In the genomic region with DNA sequence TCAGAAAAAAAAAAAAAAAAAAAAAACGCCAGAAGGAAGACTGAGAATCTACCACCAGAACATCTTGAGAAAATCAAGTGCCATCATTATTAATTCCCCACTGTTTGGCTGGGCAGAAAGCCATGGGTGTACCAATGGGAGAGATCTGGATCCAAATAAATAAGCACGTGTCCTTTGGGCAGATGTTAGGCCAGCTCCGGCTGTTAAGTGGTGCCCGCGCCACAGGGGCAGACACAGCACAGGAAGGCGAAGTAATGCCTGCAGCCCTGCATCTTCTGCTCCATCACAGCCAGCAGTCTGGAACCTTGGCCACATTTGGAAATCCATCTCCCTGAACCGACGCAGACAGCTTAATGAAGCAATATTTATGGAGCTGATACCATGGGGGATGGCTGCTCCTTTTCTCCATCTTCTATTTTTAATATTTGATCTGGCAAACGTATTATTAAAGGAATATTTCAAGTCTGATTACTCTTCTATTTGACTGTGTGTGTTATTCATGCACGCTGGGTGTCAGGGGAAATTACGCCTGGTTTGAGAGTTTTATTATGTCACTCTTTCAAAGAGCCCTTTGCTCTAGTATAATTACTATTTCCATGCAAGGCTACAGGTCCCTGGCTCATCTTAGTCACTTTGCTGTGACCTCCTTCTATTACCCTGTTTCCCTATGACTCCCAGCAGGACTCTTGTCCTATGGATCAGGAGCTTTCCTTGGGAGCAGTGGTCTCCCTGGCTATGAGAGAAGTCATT, we compare ENCODE assay signal across 18 mouse cellular contexts.
A peak's percentile ranks its signal among the peaks of the same experiment; 100 is the strongest.
DNase-seq lines count a peak whose midpoint lies in the region; ATAC-seq lines count a peak whose summit lies in the region.
"Had no signal": no experiment of that assay in that cellular context is flagged by ENCODE, and none has a peak within 500 bp of the region (broad histone marks: within the 10 kb centered on the region; RNA-seq: fewer than 3 reads in every experiment).

No protein-coding gene starts in this region.

- no peak overlapping the region for H3K9ac ChIP-seq in forebrain, embryonic 16.5 days (replicated peaks; ENCODE audit: low read depth, low read length)
- no peak overlapping the region for H3K9ac ChIP-seq in forebrain, embryonic 14.5 days (ENCODE audit: low read length)
- no peak overlapping the region for H3K9ac ChIP-seq in hindbrain, embryonic 16.5 days (ENCODE audit: low read depth, low read length)
- H3K9ac ChIP-seq in neural tube, embryonic 14.5 days (replicated peaks; ENCODE audit: low read depth, low read length), result no peak overlapping the region
- H3K9ac ChIP-seq: embryonic facial prominence, embryonic 15.5 days; liver, embryonic 14.5 days; lung, embryonic 15.5 days; neural tube, embryonic 12.5 days had no signal

- WGBS in forebrain, embryonic 16.5 days, result 61% methylated on average over 10 of the region's 11 CpGs
- 86% methylated on average over 11 of the region's 11 CpGs for WGBS in forebrain, embryonic 14.5 days
- 59% methylated on average over 11 of the region's 11 CpGs for WGBS in hindbrain, embryonic 16.5 days
- 60% methylated on average over 11 of the region's 11 CpGs for WGBS in neural tube, embryonic 14.5 days

- DNase-seq in forebrain, embryonic 14.5 days (ENCODE audit: low spot score), result no peak
- DNase-seq in left cerebral cortex, postnatal 4 days, result peak; percentile 80
- DNase-seq in left cerebral cortex, postnatal 10 days (ENCODE audit: extremely low spot score in 1 of 2, low spot score in 2 of 2), result no peak
- no peak for DNase-seq in thymus, adult 18-20 months
- DNase-seq: B cell, adult 2 months; cerebellum, adult 9-11 months; gastrocnemius, postnatal 10 days; kidney, adult 11 months; spleen, adult 18-20 months; thymus, adult 2 months had no signal

- no peaks in the 10 kb centered on the region for H3K27me3 ChIP-seq in forebrain, embryonic 16.5 days (replicated peaks; ENCODE audit: control insufficient read depth, insufficient read depth, low read length)
- no peaks in the 10 kb centered on the region for H3K27me3 ChIP-seq in forebrain, embryonic 14.5 days (replicated peaks; ENCODE audit: control insufficient read depth, insufficient read depth, low read length)
- H3K27me3 ChIP-seq in hindbrain, embryonic 16.5 days (replicated peaks; ENCODE audit: control insufficient read depth, insufficient read depth, low read length), result no peaks in the 10 kb centered on the region
- no peaks in the 10 kb centered on the region for H3K27me3 ChIP-seq in neural tube, embryonic 14.5 days (ENCODE audit: control insufficient read depth, insufficient read depth, low read length)
- H3K27me3 ChIP-seq: embryonic facial prominence, embryonic 15.5 days; lung, embryonic 15.5 days; neural tube, embryonic 12.5 days had no signal

- ATAC-seq in forebrain, embryonic 16.5 days, result peak; percentile 31; the same call in 1 of the 2 replicates
- ATAC-seq in forebrain, embryonic 14.5 days, result no peak
- peak; percentile 85 for ATAC-seq in hindbrain, embryonic 16.5 days
- peak; percentile 80 for ATAC-seq in neural tube, embryonic 14.5 days (ENCODE audit: low read depth)

- intact Hi-C loops in left cerebral cortex, postnatal 4 days (cut with DNase I), result no loop called here
- intact Hi-C loops in left cerebral cortex, postnatal 10 days (cut with DNase I), result no loop called here

- H3K9me3 ChIP-seq in forebrain, embryonic 16.5 days (ENCODE audit: control insufficient read depth, low read length), result no peaks in the 10 kb centered on the region
- no peaks in the 10 kb centered on the region for H3K9me3 ChIP-seq in forebrain, embryonic 14.5 days (replicated peaks; ENCODE audit: control insufficient read depth, low read length)
- H3K9me3 ChIP-seq in hindbrain, embryonic 16.5 days (ENCODE audit: control insufficient read depth, low read length), result no peaks in the 10 kb centered on the region
- H3K9me3 ChIP-seq in neural tube, embryonic 14.5 days (ENCODE audit: control insufficient read depth, low read length), result no peaks in the 10 kb centered on the region
- H3K9me3 ChIP-seq: embryonic facial prominence, embryonic 15.5 days; lung, embryonic 15.5 days; neural tube, embryonic 12.5 days had no signal

- H3K4me2 ChIP-seq in forebrain, embryonic 16.5 days (ENCODE audit: low read length), result no peak overlapping the region
- H3K4me2 ChIP-seq in forebrain, embryonic 14.5 days (ENCODE audit: low read length), result no peak overlapping the region
- no peak overlapping the region for H3K4me2 ChIP-seq in hindbrain, embryonic 16.5 days (ENCODE audit: low read length)
- H3K4me2 ChIP-seq in neural tube, embryonic 14.5 days (ENCODE audit: low read depth, low read length), result no peak overlapping the region
- H3K4me2 ChIP-seq: embryonic facial prominence, embryonic 15.5 days; lung, embryonic 15.5 days; neural tube, embryonic 12.5 days had no signal

- no peaks in the 10 kb centered on the region for H3K36me3 ChIP-seq in forebrain, embryonic 16.5 days (ENCODE audit: control insufficient read depth, insufficient read depth)
- H3K36me3 ChIP-seq in forebrain, embryonic 14.5 days (ENCODE audit: control insufficient read depth, insufficient read depth, low read length), result no peaks in the 10 kb centered on the region
- H3K36me3 ChIP-seq in hindbrain, embryonic 16.5 days (ENCODE audit: control insufficient read depth, insufficient read depth, low read length), result no peaks in the 10 kb centered on the region
- no peaks in the 10 kb centered on the region for H3K36me3 ChIP-seq in neural tube, embryonic 14.5 days (ENCODE audit: control insufficient read depth, insufficient read depth, low read length)
- H3K36me3 ChIP-seq: embryonic facial prominence, embryonic 15.5 days; lung, embryonic 15.5 days; neural tube, embryonic 12.5 days had no signal

- H3K27ac ChIP-seq in forebrain, embryonic 16.5 days (ENCODE audit: low read length), result no peak overlapping the region
- H3K27ac ChIP-seq in forebrain, embryonic 14.5 days (ENCODE audit: low read depth, low read length), result no peak overlapping the region
- H3K27ac ChIP-seq in hindbrain, embryonic 16.5 days (ENCODE audit: low read depth, low read length), result no peak overlapping the region
- H3K27ac ChIP-seq in neural tube, embryonic 14.5 days (ENCODE audit: low read depth, low read length), result no peak overlapping the region
- H3K27ac ChIP-seq: embryonic facial prominence, embryonic 15.5 days; liver, embryonic 14.5 days; lung, embryonic 15.5 days; macrophage; neural tube, embryonic 12.5 days had no signal

- no peak overlapping the region for H3K4me3 ChIP-seq in forebrain, embryonic 16.5 days (replicated peaks; ENCODE audit: low read length)
- no peak overlapping the region for H3K4me3 ChIP-seq in forebrain, embryonic 14.5 days (ENCODE audit: low read depth, low read length)
- no peak overlapping the region for H3K4me3 ChIP-seq in hindbrain, embryonic 16.5 days (ENCODE audit: low read length)
- no peak overlapping the region for H3K4me3 ChIP-seq in neural tube, embryonic 14.5 days (ENCODE audit: low read depth, low read length)
- H3K4me3 ChIP-seq: embryonic facial prominence, embryonic 15.5 days; lung, embryonic 15.5 days; neural tube, embryonic 12.5 days had no signal

- H3K4me1 ChIP-seq in forebrain, embryonic 16.5 days (replicated peaks; ENCODE audit: control insufficient read depth, insufficient read depth, low read length), result 0 out of 2 replicates have a peak, but pooled peaks cover 3% of the 10 kb centered on the region
- no peaks in the 10 kb centered on the region for H3K4me1 ChIP-seq in forebrain, embryonic 14.5 days (ENCODE audit: control insufficient read depth, insufficient read depth, low read length)
- no peaks in the 10 kb centered on the region for H3K4me1 ChIP-seq in hindbrain, embryonic 16.5 days (ENCODE audit: control insufficient read depth, insufficient read depth, low read depth, low read length)
- no peaks in the 10 kb centered on the region for H3K4me1 ChIP-seq in neural tube, embryonic 14.5 days (ENCODE audit: control insufficient read depth, insufficient read depth, low read length)
- H3K4me1 ChIP-seq: embryonic facial prominence, embryonic 15.5 days; lung, embryonic 15.5 days; neural tube, embryonic 12.5 days had no signal
